Mouse (Mus musculus) liver, postnatal 0 days (tissue): ENCODE measurements around the gene Gapdh. TPM values are rescaled to one million over a fixed set of nuclear protein-coding genes. Genes with fewer than 3 reads are reported as not detected.

Source experiments
- ATAC-seq: fragments of 200-750 bp; cut with Nextera tagmentation; 2 replicates; pipeline ENCODE4 v1.8.0; 2017; ENCODE audit warnings: mild to moderate bottlenecking, moderate library complexity
- DNase-seq: peaks from one replicate; pipeline ENCODE4 v3.0.0-alpha.2; 2016
- H3K27ac ChIP-seq: fragments of 300-500 bp; sonication (generic); 2 replicates; pipeline ENCODE4 v1.5.1; 2014; ENCODE audit warnings: antibody characterized with exemption, moderate library complexity, mild to moderate bottlenecking, low read depth
- H3K27me3 ChIP-seq: fragments of 300-500 bp; sonication (generic); 2 replicates; pipeline ENCODE4 v1.6.1; 2014; ENCODE audit warnings: low read length, control low read depth, mixed read lengths; ENCODE audit not compliant: insufficient read depth
- H3K36me3 ChIP-seq: fragments of 300-500 bp; sonication (generic); replicated peaks from 2 replicates; pipeline ENCODE4 v1.6.1; 2014; ENCODE audit warnings: mild to moderate bottlenecking, control low read depth, low read length, moderate library complexity, mixed read lengths; ENCODE audit not compliant: insufficient read depth
- H3K4me1 ChIP-seq: fragments of 300-500 bp; sonication (generic); 2 replicates; pipeline ENCODE4 v1.6.1; 2014; ENCODE audit warnings: antibody characterized with exemption, mild to moderate bottlenecking, control low read depth; ENCODE audit not compliant: insufficient read depth
- H3K4me2 ChIP-seq: fragments of 300-500 bp; sonication (generic); 2 replicates; pipeline ENCODE4 v1.6.1; 2014; ENCODE audit warnings: low read depth, mild to moderate bottlenecking, low read length, moderate library complexity, mixed read lengths
- H3K4me3 ChIP-seq: fragments of 300-500 bp; sonication (generic); 2 replicates; pipeline ENCODE4 v1.5.1; 2014; ENCODE audit warnings: low read depth, low read length
- H3K9ac ChIP-seq: fragments of 300-500 bp; sonication (generic); replicated peaks from 2 replicates; pipeline ENCODE4 v1.6.1; 2014; ENCODE audit warnings: mild to moderate bottlenecking, moderate library complexity
- H3K9me3 ChIP-seq: fragments of 300-500 bp; sonication (generic); 2 replicates; pipeline ENCODE4 v1.6.1; 2016; ENCODE audit warnings: mild to moderate bottlenecking, control low read depth, low read length, mixed read lengths
- CTCF ChIP-seq: sonication (generic); IDR thresholded peaks from 2 replicates; pipeline ENCODE4 v1.5.1; 2016; ENCODE audit warnings: antibody characterized with exemption, low read depth
- EP300 ChIP-seq: IDR thresholded peaks from 2 replicates; pipeline ENCODE4 v1.6.1; 2016; ENCODE audit warnings: antibody characterized with exemption, low read depth, mild to moderate bottlenecking
- WGBS: fragments of 180-500 bp; shearing (Covaris S2); extraction: QIAGEN DNeasy Blood & Tissue Kit; methylation state at CpG from one replicate; pipeline ENCODE4 v1.1.7; 2014; ENCODE audit not compliant: insufficient replicate concordance; 5-methylcytosine and 5-hydroxymethylcytosine counted together
- microRNA-seq: library from miRNA; unstranded; fragments of <30 nt; microRNA quantifications from one replicate; pipeline ENCODE4, GENCODE M21; 2016
- polyA plus RNA-seq: library from polyadenylated mRNA; unstranded; fragments of >200 nt; fragmentation: Nextera tagmentation; extraction: Ambion mirVana; gene quantifications from 2 replicates; pipeline ENCODE4 v1.2.1, GENCODE M21; 2015

Gene Gapdh
- polyA plus RNA-seq, 1 experiment from 2014 or later = 1,565 TPM

GRCm38 (mm10) chr6:125131302-125132156, 34.7 kb downstream of the Gapdh start, which contains the start of gene Nop2:
TSS of gene Nop2 (plus strand) at chr6:125131909.
- under 1% methylated on average over 66 of the region's 66 CpGs for WGBS
- ATAC-seq (peak; percentile 95), DNase-seq (peak; percentile 97)
- no peak for TF ChIP-seq EP300
- no peak for TF ChIP-seq CTCF
- Histone ChIP-seq H3K36me3 (peaks cover 55% of the 10 kb centered on the region), H3K27me3 (no peaks in the 10 kb centered on the region), H3K9ac (peak within 1 kb of the TSS; percentile 84), H3K4me3 (peak within 1 kb of the TSS; percentile 81), H3K4me1 (peaks cover 10% of the 10 kb centered on the region), H3K4me2 (peak within 1 kb of the TSS; percentile 97), H3K9me3 (no peaks in the 10 kb centered on the region), H3K27ac (peak within 1 kb of the TSS; percentile 91)

GRCm38 (mm10) chr6:125129710-125130402, 36.4 kb downstream of the Gapdh start:
- Histone ChIP-seq H3K27ac (no peak overlapping the region), H3K9ac (no peak overlapping the region), H3K4me2 (no peak overlapping the region), H3K36me3 (peaks cover 55% of the 10 kb centered on the region), H3K27me3 (no peaks in the 10 kb centered on the region), H3K9me3 (no peaks in the 10 kb centered on the region), H3K4me1 (peaks cover 10% of the 10 kb centered on the region), H3K4me3 (no peak overlapping the region)
- ATAC-seq = no peak
- 86% methylated on average over 20 of the region's 20 CpGs for WGBS
- no peak for TF ChIP-seq CTCF
- DNase-seq = no peak

GRCm38 (mm10) chr6:125128724-125129123, 37.5 kb downstream of the Gapdh start:
- no peak overlapping the region for H3K27ac ChIP-seq
- TF ChIP-seq CTCF (no peak), EP300 (no peak)
- H3K4me3 ChIP-seq = no peak overlapping the region
- peaks cover 58% of the 10 kb centered on the region for H3K36me3 ChIP-seq
- H3K4me1 ChIP-seq = peaks cover 10% of the 10 kb centered on the region
- no peak for ATAC-seq
- H3K27me3 ChIP-seq = no peaks in the 10 kb centered on the region
- DNase-seq = no peak
- H3K9ac ChIP-seq = no peak overlapping the region
- no peak overlapping the region for H3K4me2 ChIP-seq
- WGBS = 92% methylated on average over 12 of the region's 12 CpGs
- no peaks in the 10 kb centered on the region for H3K9me3 ChIP-seq

- no peak for DNase-seq
- no peak overlapping the region for H3K27ac ChIP-seq
- H3K36me3 ChIP-seq = peaks cover 88% of the 10 kb centered on the region
- no peaks in the 10 kb centered on the region for H3K9me3 ChIP-seq
- 82% methylated on average over 8 of the region's 8 CpGs for WGBS
- 0 out of 2 replicates have a peak overlapping the region, but pooled peaks have one; percentile 2 for H3K9ac ChIP-seq
- H3K4me1 ChIP-seq = no peaks in the 10 kb centered on the region
- H3K4me3 ChIP-seq = no peak overlapping the region
- no peak for TF ChIP-seq CTCF
- no peak for TF ChIP-seq EP300
- ATAC-seq = no peak
- H3K4me2 ChIP-seq = no peak overlapping the region
- no peaks in the 10 kb centered on the region for H3K27me3 ChIP-seq
These were observed 46.9 kb downstream of the Gapdh start for GRCm38 (mm10) chr6:125119387-125119786.

GRCm38 (mm10) chr6:125112553-125112952, 53.7 kb downstream of the Gapdh start:
- no peaks in the 10 kb centered on the region for H3K9me3 ChIP-seq
- ATAC-seq (peak; percentile 51), DNase-seq (no peak)
- no peaks in the 10 kb centered on the region for H3K27me3 ChIP-seq
- no peak overlapping the region for H3K27ac ChIP-seq
- H3K4me3 ChIP-seq = no peak overlapping the region
- TF ChIP-seq CTCF (no peak), EP300 (no peak)
- no peaks in the 10 kb centered on the region for H3K4me1 ChIP-seq
- H3K36me3 ChIP-seq = peaks cover 93% of the 10 kb centered on the region
- 70% methylated on average over 11 of the region's 11 CpGs for WGBS
- no peak overlapping the region for H3K4me2 ChIP-seq
- no peak overlapping the region for H3K9ac ChIP-seq

Small RNAs within 50 kb of the gene (microRNA-seq; reads per million reads assigned to microRNA genes)
- not detected for gene Mir3098

Other genes with a start within 250 kb of the Gapdh start
- gene Ptms, start 246.4 kb downstream of the Gapdh start, polyA plus RNA-seq = 116 and 145 TPM in 2 replicates
- 119 and 136 TPM in 2 replicates for gene Mlf2, start 235.1 kb downstream of the Gapdh start, polyA plus RNA-seq
- gene Cops7a, start 200.9 kb downstream of the Gapdh start, polyA plus RNA-seq = 61.0 TPM in 2 replicates
- gene Pianp, start 169.8 kb downstream of the Gapdh start, polyA plus RNA-seq = 0.07 and 0.15 TPM in 2 replicates
- 3.3 and 3.5 TPM in 2 replicates for gene Zfp384, start 157.3 kb downstream of the Gapdh start, polyA plus RNA-seq
- gene Ing4, start 126.7 kb downstream of the Gapdh start, polyA plus RNA-seq = 23.8 and 24.3 TPM in 2 replicates
- 1.3 and 2.0 TPM in 2 replicates for gene Acrbp, start 116.8 kb downstream of the Gapdh start, polyA plus RNA-seq
- 0.57 and 0.85 TPM in 2 replicates for gene Lpar5, start 98.5 kb downstream of the Gapdh start, polyA plus RNA-seq
- gene Chd4, start 70.5 kb downstream of the Gapdh start, polyA plus RNA-seq = 20.0 and 24.5 TPM in 2 replicates
- 23.2 and 24.8 TPM in 2 replicates for gene Nop2, start 34.6 kb downstream of the Gapdh start, polyA plus RNA-seq
- 4.2 and 4.8 TPM in 2 replicates for gene Iffo1, start 21.2 kb downstream of the Gapdh start, polyA plus RNA-seq
- 33.5 and 39.1 TPM in 2 replicates for gene Ncapd2, start 25.2 kb upstream of the Gapdh start, polyA plus RNA-seq
- gene Mrpl51, start 25.3 kb upstream of the Gapdh start, polyA plus RNA-seq = 210 and 215 TPM in 2 replicates
- 1.4 and 1.7 TPM in 2 replicates for gene Vamp1, start 49.1 kb upstream of the Gapdh start, polyA plus RNA-seq
- 14.4 and 14.7 TPM in 2 replicates for gene Tapbpl, start 65.4 kb upstream of the Gapdh start, polyA plus RNA-seq
- gene Cd27, start 70.5 kb upstream of the Gapdh start, polyA plus RNA-seq = 1.1 and 2.3 TPM in 2 replicates
- not detected in 2 replicates for gene Tuba3a, start 119.6 kb upstream of the Gapdh start, polyA plus RNA-seq
- 31.8 TPM in 2 replicates for gene Ltbr, start 147.4 kb upstream of the Gapdh start, polyA plus RNA-seq
- 0.76 and 1.1 TPM in 2 replicates for gene Scnn1a, start 154.2 kb upstream of the Gapdh start, polyA plus RNA-seq
- gene Tnfrsf1a, start 182.9 kb upstream of the Gapdh start, polyA plus RNA-seq = 40.5 and 41.1 TPM in 2 replicates
- gene Plekhg6, start 214.3 kb upstream of the Gapdh start, polyA plus RNA-seq = 1.1 and 1.2 TPM in 2 replicates